Mouse (Mus musculus) layer of hippocampus, postnatal 10 days (tissue): ENCODE measurements at regions not wholly inside any gene's neighbourhood (a gene's known extent, or its start where the extent isn't known, plus 50 kb on each side); places are given as distances from the start of the nearest gene placed in this dataset.
A peak's percentile ranks its signal among the peaks of the same experiment; 100 is the strongest.

Experiments used
- DNase-seq, 2 experiments: peaks; one replicate each; pipeline ENCODE4 v3.0.0; 2021; ENCODE audit warnings: low spot score in 2 of 2

- DNase-seq = no peak
These were observed 297.2 kb upstream of the Zmiz1 start for GRCm38 (mm10) chr14:25161684-25162321.

DNA sequence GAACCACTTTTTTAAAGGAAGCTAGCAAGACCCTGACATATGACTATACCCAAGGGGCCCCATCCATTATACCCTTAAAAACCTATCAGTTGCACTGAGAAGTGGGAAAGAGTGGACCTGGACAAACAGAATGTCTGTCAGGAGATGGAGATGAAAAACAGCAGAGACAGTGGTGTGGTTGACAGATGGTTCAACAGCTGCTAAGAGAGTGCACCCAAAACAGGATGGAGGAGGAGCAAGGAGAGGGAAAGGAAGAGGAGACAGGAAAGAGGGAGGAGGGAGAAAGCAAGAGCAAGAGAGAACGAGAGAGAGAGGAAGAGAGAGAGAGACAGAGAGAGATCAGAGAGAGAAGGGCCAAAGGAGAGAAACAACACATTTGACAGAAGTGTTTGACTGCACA, 292.8 kb upstream of the Zmiz1 start:
- DNase-seq = no peak

DNA sequence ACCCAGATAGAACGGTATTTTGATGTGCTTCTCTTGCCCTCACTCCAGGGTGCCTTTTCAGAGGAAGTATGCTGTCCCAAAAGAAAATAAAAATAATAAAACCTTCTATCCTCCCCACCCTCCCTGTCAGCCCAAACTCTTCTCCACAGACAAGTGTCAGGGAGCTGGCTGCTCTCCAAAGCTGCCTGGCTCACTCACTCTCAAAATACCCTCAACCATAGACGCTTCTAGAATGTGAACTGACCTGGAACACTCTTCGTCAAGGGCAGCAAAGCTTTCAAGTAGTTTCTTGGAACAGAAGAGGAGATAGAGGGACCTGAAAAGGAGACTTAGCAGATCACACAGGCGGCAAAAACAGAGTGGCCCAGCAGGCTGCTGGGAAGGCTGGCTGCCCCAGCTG, 291.4 kb upstream of the Zmiz1 start:
- peak in 1 of 2 experiments; percentile 28 for DNase-seq

DNA sequence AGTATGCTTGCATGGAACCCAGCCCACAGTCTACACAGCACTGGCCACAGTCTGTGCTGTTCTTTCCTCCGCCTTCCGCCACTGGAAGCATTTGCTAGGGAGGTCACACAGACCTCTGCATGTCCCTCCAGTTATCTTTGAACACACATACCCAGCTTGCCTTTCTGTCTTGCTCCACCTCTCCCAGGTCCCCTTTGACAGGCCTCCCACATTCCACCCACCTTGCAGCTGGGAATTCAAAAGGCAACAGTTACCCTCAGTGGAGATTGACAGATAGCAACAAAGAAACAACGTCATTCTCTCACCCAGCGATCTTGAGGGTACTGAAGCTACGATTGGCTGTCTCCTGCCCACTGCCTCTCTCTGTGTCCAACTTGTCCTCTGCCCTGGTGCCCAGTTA, 290.7 kb upstream of the Zmiz1 start:
- no peak for DNase-seq

GRCm38 (mm10) chr14:25173281-25173680, 285.7 kb upstream of the Zmiz1 start:
- no peak for DNase-seq

DNA sequence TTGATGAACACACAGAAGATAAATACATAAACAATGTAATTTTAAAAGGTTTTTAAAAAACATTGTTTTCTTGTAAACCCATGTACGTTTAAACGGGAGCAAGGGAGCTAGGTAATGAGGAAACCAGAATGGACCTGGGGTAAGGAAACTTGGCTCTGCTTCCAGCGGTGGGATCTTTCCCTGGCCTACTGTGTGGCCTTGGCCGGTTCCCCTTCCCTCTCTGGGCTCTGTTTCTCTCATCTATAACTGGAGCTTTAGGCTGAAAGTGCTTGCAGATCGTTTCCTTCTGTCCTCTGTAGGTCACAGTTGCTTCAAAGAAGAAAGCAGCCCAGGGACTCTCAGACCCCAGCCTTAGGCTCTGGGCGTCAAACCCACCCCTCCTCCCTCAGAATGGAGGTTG, 285.1 kb upstream of the Zmiz1 start:
- DNase-seq = no peak

DNA sequence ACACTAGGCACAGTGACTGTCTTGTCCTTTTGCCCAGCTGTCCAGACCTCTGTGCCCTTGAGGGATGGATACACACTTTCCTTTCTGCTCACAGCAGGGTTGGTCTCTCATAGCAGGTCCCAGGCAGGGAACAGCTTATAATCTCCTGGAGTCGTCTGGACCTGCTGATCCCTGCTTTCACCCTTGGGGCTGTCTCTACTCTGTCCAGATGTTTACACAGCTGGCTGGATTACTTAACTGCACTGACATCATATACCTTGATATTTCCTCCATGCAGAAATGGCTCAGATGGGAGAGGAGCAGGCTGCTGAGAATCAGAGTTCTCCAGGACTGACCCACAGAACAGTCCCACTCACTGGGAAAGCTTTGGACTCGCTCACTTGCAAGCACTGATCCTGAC, 284.6 kb upstream of the Zmiz1 start:
- DNase-seq = no peak

GRCm38 (mm10) chr14:25176206-25176605, 282.8 kb upstream of the Zmiz1 start:
- DNase-seq = no peak

DNA sequence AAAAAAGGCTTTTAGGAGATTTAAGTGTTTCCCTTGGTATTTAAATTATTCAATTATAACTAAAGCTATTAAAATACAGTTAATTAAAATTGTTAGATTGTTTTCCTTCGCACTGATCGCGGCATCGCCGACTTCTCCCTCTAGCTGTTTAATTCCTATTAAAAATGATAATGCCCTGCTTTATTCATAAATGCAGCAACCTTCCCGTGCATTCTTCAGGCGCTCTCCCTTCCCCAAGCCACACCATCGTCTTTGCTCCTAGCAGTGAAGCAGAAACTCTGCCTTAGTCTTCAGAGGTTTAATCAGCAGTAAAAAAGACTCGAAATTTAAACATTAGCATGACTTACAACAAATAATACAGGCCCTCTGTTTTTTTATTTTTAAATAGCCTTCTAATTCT, 278.9 kb upstream of the Zmiz1 start:
- no peak for DNase-seq

DNA sequence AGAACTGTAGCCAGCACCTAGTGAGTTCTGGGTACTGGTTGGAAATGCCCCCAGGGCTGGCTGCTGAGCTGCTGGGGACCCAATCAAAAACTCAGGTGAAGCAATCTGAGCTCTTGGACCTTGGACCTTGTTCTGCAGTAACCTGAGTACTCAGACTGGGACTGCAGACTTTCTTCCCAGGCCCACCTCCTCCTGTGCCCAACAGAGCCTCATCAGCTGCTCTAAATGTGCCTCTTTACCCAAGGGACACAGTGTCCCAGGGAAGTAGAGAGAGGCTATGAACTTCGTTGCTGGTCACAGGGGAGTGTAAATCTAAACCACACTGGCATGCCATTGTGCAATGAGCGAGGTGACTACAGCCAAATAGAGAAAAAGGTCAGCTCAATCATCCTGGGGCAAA, 277.6 kb upstream of the Zmiz1 start:
- no peak for DNase-seq

GRCm38 (mm10) chr14:25184042-25184441, 274.9 kb upstream of the Zmiz1 start:
- DNase-seq = no peak

DNA sequence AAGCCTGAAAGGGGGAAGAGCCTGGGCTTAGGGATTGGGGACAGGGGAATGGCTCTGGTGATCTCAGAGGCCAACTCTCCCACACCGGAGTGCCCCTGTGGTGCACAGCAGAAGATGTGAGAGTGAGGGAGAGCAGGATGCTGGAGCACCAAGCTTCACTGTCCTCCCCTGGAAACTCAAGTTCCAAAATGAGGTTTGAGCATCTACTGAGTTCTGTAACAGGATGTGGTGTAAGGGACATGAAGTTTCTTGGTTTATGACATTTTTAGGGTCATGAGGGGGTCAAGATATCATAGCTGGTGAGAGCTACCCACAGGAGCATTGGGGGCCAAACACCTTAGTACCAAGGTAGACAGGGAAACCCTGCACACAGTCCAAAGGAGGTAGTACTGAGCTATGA, 274.1 kb upstream of the Zmiz1 start:
- no peak for DNase-seq

- DNase-seq = no peak
These were observed 273.4 kb upstream of the Zmiz1 start for GRCm38 (mm10) chr14:25185556-25185958.

DNA sequence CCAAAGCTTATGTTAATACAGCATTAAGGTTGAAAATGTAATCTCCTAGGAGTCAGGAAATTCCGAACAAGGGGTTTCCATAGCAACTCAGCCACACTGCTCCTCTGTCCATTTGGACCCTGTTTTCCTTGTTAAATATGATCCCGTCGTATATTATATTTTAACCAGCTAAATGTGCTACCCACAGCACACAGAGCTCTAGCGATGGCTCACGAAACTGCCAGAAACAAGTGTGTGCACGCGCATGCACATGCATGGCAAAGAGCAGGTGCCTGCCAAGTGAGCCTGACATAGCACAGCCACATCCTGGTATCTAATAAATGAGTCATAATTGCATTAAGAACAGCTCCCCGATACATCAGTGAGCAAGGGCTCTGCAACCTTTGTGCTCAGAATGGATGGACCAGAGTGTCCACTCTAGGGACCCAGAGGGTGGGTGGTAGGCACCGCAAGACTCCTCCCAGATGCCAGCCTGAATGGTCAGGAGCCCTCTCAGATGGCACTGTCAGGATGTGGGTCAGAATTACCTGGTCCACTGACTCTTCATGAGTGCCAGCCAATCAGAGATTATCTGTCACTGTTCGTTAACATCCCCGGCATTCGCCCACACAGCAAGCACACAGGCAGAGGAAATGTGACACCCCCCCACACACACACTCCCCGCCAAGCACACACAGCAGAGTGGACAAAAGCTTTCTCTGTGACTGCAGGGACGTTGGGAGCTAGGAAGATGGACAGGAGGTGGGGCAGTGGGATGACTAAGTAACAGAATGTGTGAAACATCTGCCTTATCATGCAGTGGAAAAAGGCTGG, 272.8 kb upstream of the Zmiz1 start:
- DNase-seq = peak; percentile 33 to 43

DNA sequence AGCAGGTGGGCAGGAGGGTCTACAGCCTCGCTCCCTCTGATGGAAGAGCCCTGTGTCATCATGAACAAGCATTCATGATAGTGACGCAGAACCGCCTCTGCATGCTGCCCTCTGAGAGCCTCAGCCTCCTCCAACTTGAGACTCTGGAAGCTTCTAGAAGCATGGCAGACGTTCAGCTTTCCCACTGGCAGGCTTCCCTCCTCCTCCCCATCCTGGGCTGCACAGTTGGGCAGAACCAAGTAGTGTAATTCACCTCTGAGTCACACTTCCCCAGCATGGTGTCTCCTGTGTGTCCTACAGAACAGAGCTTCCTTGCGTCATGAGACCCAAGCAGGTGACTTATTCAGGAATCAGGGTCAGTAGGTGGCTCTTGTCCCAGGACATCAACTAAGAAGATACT, 271.3 kb upstream of the Zmiz1 start:
- DNase-seq = peak; percentile 41 to 60

- no peak for DNase-seq
These were observed 269.7 kb upstream of the Zmiz1 start for GRCm38 (mm10) chr14:25189256-25189655.

GRCm38 (mm10) chr14:25190680-25191270, 268.2 kb upstream of the Zmiz1 start:
- peak; percentile 31 to 56 for DNase-seq

GRCm38 (mm10) chr14:25196820-25197219, 262.2 kb upstream of the Zmiz1 start:
- DNase-seq = no peak

DNA sequence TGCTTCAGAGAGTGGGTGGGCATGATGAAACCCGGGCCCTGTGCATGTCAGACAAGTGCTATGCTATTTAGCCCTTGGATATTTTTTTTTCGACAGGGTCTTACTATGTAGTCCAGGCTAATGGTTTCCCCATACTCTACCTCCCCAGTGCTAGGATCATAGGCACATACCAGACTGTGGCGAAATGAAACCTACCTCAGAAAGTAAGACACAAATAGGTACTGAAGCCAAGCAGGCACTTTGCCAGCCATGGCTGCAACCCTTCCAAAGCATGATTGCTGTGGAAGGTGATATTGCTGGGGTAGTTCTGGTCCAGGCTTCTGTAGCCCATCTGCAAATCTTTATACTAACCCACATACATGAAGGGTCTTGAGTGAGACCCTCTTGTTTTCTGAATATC, 259.1 kb upstream of the Zmiz1 start:
- DNase-seq = no peak

DNA sequence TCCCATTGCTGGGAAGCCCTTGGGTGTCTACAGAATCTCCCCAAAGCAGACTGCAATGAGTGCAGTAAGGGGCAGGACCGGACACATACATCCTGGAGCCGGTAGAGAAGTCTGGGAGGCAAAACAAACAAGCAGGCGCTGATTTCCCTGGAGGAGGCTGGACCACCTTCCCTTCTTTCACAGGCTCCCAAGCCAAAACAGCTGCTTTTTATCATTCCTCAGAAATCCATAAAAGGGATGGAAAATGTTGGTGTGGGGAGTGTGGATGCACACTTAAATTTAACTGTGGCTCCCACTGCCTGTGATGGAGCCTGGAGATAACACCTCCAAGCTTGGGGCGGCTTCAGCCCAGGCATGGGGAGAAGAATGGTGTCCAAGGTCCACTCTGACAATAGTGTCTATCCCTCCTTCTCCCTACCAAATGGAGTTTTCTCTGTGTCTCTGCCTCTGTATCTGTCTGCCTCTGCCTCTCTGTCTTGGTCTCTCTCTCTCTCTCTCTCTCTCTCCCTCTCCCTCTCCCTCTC, 258.3 kb upstream of the Zmiz1 start:
- DNase-seq = no peak

- DNase-seq = no peak
These were observed 256.7 kb upstream of the Zmiz1 start for GRCm38 (mm10) chr14:25202312-25202711.

- DNase-seq = no peak
These were observed 254.9 kb upstream of the Zmiz1 start for GRCm38 (mm10) chr14:25204091-25204490.
